Mouse (Mus musculus) stomach, embryonic 15.5 days (tissue): ENCODE measurements around the gene Dcun1d3. TPM values are rescaled to one million over a fixed set of nuclear protein-coding genes. Genes with fewer than 3 reads are reported as not detected.

Experiments used
- ATAC-seq: fragments of 200-750 bp; cut with Nextera tagmentation; 2 replicates; pipeline ENCODE4 v1.8.0; 2017; ENCODE audit warnings: low read depth, moderate number of reproducible peaks, moderate TSS enrichment; ENCODE audit not compliant: insufficient read depth, low FRiP score
- H3K27ac ChIP-seq: fragments of 300-500 bp; sonication (generic); 2 replicates; pipeline ENCODE4 v1.5.1; 2015; ENCODE audit warnings: mild to moderate bottlenecking, inconsistent platforms
- H3K27me3 ChIP-seq: fragments of 300-500 bp; sonication (generic); replicated peaks from 2 replicates; pipeline ENCODE4 v1.6.1; 2015; ENCODE audit warnings: inconsistent platforms
- H3K36me3 ChIP-seq: fragments of 300-500 bp; sonication (generic); 2 replicates; pipeline ENCODE4 v1.6.1; 2015; ENCODE audit warnings: inconsistent platforms
- H3K4me1 ChIP-seq: fragments of 300-500 bp; sonication (generic); 2 replicates; pipeline ENCODE4 v1.6.1; 2015; ENCODE audit warnings: inconsistent platforms
- H3K4me2 ChIP-seq: fragments of 300-500 bp; sonication (generic); 2 replicates; pipeline ENCODE4 v1.6.1; 2015; ENCODE audit warnings: mild to moderate bottlenecking, inconsistent platforms
- H3K4me3 ChIP-seq: fragments of 300-500 bp; sonication (generic); replicated peaks from 2 replicates; pipeline ENCODE4 v1.5.1; 2015; ENCODE audit warnings: inconsistent platforms
- H3K9ac ChIP-seq: fragments of 300-500 bp; sonication (generic); 2 replicates; pipeline ENCODE4 v1.6.1; 2015; ENCODE audit warnings: inconsistent platforms
- H3K9me3 ChIP-seq: fragments of 300-500 bp; sonication (generic); 2 replicates; pipeline ENCODE4 v1.6.1; 2016; ENCODE audit warnings: inconsistent platforms
- WGBS: fragments of 180-500 bp; shearing (Covaris S2); methylation state at CpG from one replicate; pipeline ENCODE4 v1.1.7; 2015; 5-methylcytosine and 5-hydroxymethylcytosine counted together
- polyA plus RNA-seq: library from polyadenylated mRNA; unstranded; fragments of >200 nt; fragmentation: Nextera tagmentation; extraction: Ambion mirVana; gene quantifications from 2 replicates; pipeline ENCODE4 v1.2.1, GENCODE M21; 2015

The Dcun1d3 gene
- polyA plus RNA-seq, 1 experiment from 2014 or later: 9.0 TPM

GRCm38 (mm10) chr7:119849096-119849495 lies 47.0 kb downstream of the Dcun1d3 start:
- H3K27ac ChIP-seq: no peak overlapping the region
- no peaks in the 10 kb centered on the region for H3K27me3 ChIP-seq
- H3K4me2 ChIP-seq: no peak overlapping the region
- WGBS: 0% methylated on average over 1 of the region's 1 CpGs
- H3K4me1 ChIP-seq: no peaks in the 10 kb centered on the region
- H3K36me3 ChIP-seq: peaks cover 9% of the 10 kb centered on the region; the same call in 1 of the 2 replicates
- no peaks in the 10 kb centered on the region for H3K9me3 ChIP-seq
- no peak overlapping the region for H3K4me3 ChIP-seq
- no peak overlapping the region for H3K9ac ChIP-seq
- no peak for ATAC-seq

- Histone ChIP-seq H3K36me3 (peaks cover 9% of the 10 kb centered on the region; the same call in 1 of the 2 replicates), H3K4me3 (no peak overlapping the region), H3K4me2 (no peak overlapping the region), H3K9me3 (no peaks in the 10 kb centered on the region), H3K27ac (no peak overlapping the region), H3K4me1 (no peaks in the 10 kb centered on the region), H3K27me3 (no peaks in the 10 kb centered on the region), H3K9ac (no peak overlapping the region)
- no peak for ATAC-seq
- WGBS: 90% methylated on average over 2 of the region's 2 CpGs
These were observed 48.7 kb downstream of the Dcun1d3 start for GRCm38 (mm10) chr7:119847396-119847795.

GRCm38 (mm10) chr7:119845541-119845940 lies 50.6 kb downstream of the Dcun1d3 start:
- no peaks in the 10 kb centered on the region for H3K4me1 ChIP-seq
- no peaks in the 10 kb centered on the region for H3K27me3 ChIP-seq

GRCm38 (mm10) chr7:119841820-119842449 lies 54.2 kb downstream of the Dcun1d3 start:
- no peak for ATAC-seq
- Histone ChIP-seq H3K9me3 (no peaks in the 10 kb centered on the region), H3K4me2 (no peak overlapping the region), H3K4me1 (no peaks in the 10 kb centered on the region), H3K27me3 (no peaks in the 10 kb centered on the region), H3K36me3 (0 out of 2 replicates have a peak, but pooled peaks cover 7% of the 10 kb centered on the region), H3K27ac (no peak overlapping the region), H3K9ac (no peak overlapping the region), H3K4me3 (no peak overlapping the region)
- 96% methylated on average over 4 of the region's 4 CpGs for WGBS

More at GRCm38 (mm10) chr7:119845541-119845940, 50.6 kb downstream of the Dcun1d3 start:
- Histone ChIP-seq H3K9me3 (no peaks in the 10 kb centered on the region), H3K36me3 (peaks cover 9% of the 10 kb centered on the region; the same call in 1 of the 2 replicates), H3K9ac (no peak overlapping the region), H3K4me3 (no peak overlapping the region), H3K27ac (no peak overlapping the region), H3K4me2 (no peak overlapping the region)
- WGBS: 81% methylated on average over 2 of the region's 2 CpGs
- ATAC-seq: no peak

GRCm38 (mm10) chr7:119835996-119836777 lies 59.9 kb downstream of the Dcun1d3 start:
- H3K9ac ChIP-seq: no peak overlapping the region
- H3K9me3 ChIP-seq: no peaks in the 10 kb centered on the region
- H3K4me1 ChIP-seq: no peaks in the 10 kb centered on the region
- H3K27me3 ChIP-seq: no peaks in the 10 kb centered on the region
- 92% methylated on average over 4 of the region's 4 CpGs for WGBS
- H3K36me3 ChIP-seq: no peaks in the 10 kb centered on the region
- ATAC-seq: no peak
- H3K27ac ChIP-seq: no peak overlapping the region
- no peak overlapping the region for H3K4me2 ChIP-seq
- no peak overlapping the region for H3K4me3 ChIP-seq

- 95% methylated on average over 1 of the region's 1 CpGs for WGBS
- Histone ChIP-seq H3K27me3 (no peaks in the 10 kb centered on the region), H3K4me2 (no peak overlapping the region), H3K9ac (no peak overlapping the region), H3K27ac (no peak overlapping the region), H3K9me3 (no peaks in the 10 kb centered on the region), H3K4me1 (no peaks in the 10 kb centered on the region), H3K36me3 (0 out of 2 replicates have a peak, but pooled peaks cover 3% of the 10 kb centered on the region), H3K4me3 (no peak overlapping the region)
- no peak for ATAC-seq
These were observed 60.7 kb downstream of the Dcun1d3 start for GRCm38 (mm10) chr7:119835371-119835770.

GRCm38 (mm10) chr7:119808723-119809122 lies 87.4 kb downstream of the Dcun1d3 start:
- ATAC-seq: no peak
- Histone ChIP-seq H3K9ac (no peak overlapping the region), H3K27ac (no peak overlapping the region), H3K9me3 (no peaks in the 10 kb centered on the region), H3K4me2 (no peak overlapping the region), H3K4me3 (no peak overlapping the region), H3K36me3 (no peaks in the 10 kb centered on the region), H3K27me3 (no peaks in the 10 kb centered on the region), H3K4me1 (no peaks in the 10 kb centered on the region)
- 88% methylated on average over 3 of the region's 3 CpGs for WGBS

- Histone ChIP-seq H3K9me3 (no peaks in the 10 kb centered on the region), H3K27ac (no peak overlapping the region), H3K4me2 (no peak overlapping the region), H3K27me3 (no peaks in the 10 kb centered on the region), H3K4me1 (no peaks in the 10 kb centered on the region), H3K4me3 (no peak overlapping the region), H3K9ac (no peak overlapping the region), H3K36me3 (no peaks in the 10 kb centered on the region)
- ATAC-seq: no peak
- 91% methylated on average over 5 of the region's 5 CpGs for WGBS
These were observed 88.7 kb downstream of the Dcun1d3 start for GRCm38 (mm10) chr7:119807396-119807795.

Other genes with a start within 250 kb of the Dcun1d3 start
- gene Acsm4, start 206.3 kb downstream of the Dcun1d3 start, polyA plus RNA-seq: not detected in 2 replicates
- 64.4 and 65.8 TPM in 2 replicates for gene Thumpd1, start 175.5 kb downstream of the Dcun1d3 start, polyA plus RNA-seq
- 9.6 and 15.6 TPM in 2 replicates for gene Acsm3, start 135.4 kb downstream of the Dcun1d3 start, polyA plus RNA-seq
- gene Rexo5, start 102.3 kb downstream of the Dcun1d3 start, polyA plus RNA-seq: 20.4 and 20.7 TPM in 2 replicates
- 19.2 and 20.0 TPM in 2 replicates for gene Eri2, start 102.2 kb downstream of the Dcun1d3 start, polyA plus RNA-seq
- gene Lyrm1, start 437 bp downstream of the Dcun1d3 start, polyA plus RNA-seq: 6.9 and 7.8 TPM in 2 replicates
- gene Dnah3, start 199.0 kb upstream of the Dcun1d3 start, polyA plus RNA-seq: 0.01 TPM in 1 of 2 replicates, not detected in the other
- 33.2 and 45.4 TPM in 2 replicates for gene Tmem159, start 206.1 kb upstream of the Dcun1d3 start, polyA plus RNA-seq
- gene Zp2, start 249.0 kb upstream of the Dcun1d3 start, polyA plus RNA-seq: 0.15 TPM in 1 of 2 replicates, not detected in the other